ENCODE assay signal across 16 mouse cellular contexts in genomic region chr3:34115806-34116205, GRCm38 (mm10). TPM values are rescaled to one million over a fixed set of nuclear protein-coding genes. Genes with fewer than 3 reads are reported as not detected.
DNase-seq lines count a peak whose midpoint lies in the region; ATAC-seq and TF ChIP-seq lines count a peak whose summit lies in the region.
"Had no signal": no experiment of that assay in that cellular context is flagged by ENCODE, and none has a peak within 500 bp of the region (broad histone marks: within the 10 kb centered on the region; RNA-seq: fewer than 3 reads in every experiment).

No protein-coding gene starts in this region.

- no peak for TF ChIP-seq CTCF in left cerebral cortex, adult 2 months (IDR thresholded peaks at IDR 0.05)

- H3K9ac ChIP-seq in forebrain, embryonic 15.5 days (replicated peaks) = no peak overlapping the region
- H3K9ac ChIP-seq in hindbrain, embryonic 16.5 days (ENCODE audit: low read depth, low read length) = 0 out of 2 replicates have a peak overlapping the region, but pooled peaks have one; percentile 8
- H3K9ac ChIP-seq: embryonic facial prominence, embryonic 13.5 days; heart, embryonic 15.5 days had no signal

- no peak for ATAC-seq in forebrain, embryonic 15.5 days (replicated peaks)
- ATAC-seq in hindbrain, embryonic 16.5 days = 0 out of 2 replicates have a peak, but pooled peaks have one; percentile 58
- ATAC-seq: Patski had no signal

- no peaks in the 10 kb centered on the region for H3K9me3 ChIP-seq in forebrain, embryonic 15.5 days
- no peaks in the 10 kb centered on the region for H3K9me3 ChIP-seq in forebrain, embryonic 10.5 days
- H3K9me3 ChIP-seq in hindbrain, embryonic 16.5 days (ENCODE audit: control insufficient read depth, low read length) = no peaks in the 10 kb centered on the region
- H3K9me3 ChIP-seq: heart, embryonic 15.5 days had no signal

- H3K27me3 ChIP-seq in forebrain, embryonic 15.5 days = no peaks in the 10 kb centered on the region
- no peaks in the 10 kb centered on the region for H3K27me3 ChIP-seq in forebrain, embryonic 10.5 days (ENCODE audit: poor library complexity, severe bottlenecking)
- H3K27me3 ChIP-seq in hindbrain, embryonic 16.5 days (replicated peaks; ENCODE audit: control insufficient read depth, insufficient read depth, low read length) = no peaks in the 10 kb centered on the region
- H3K27me3 ChIP-seq: embryonic facial prominence, embryonic 13.5 days; heart, embryonic 15.5 days had no signal

- intact Hi-C loops in left cerebral cortex, adult 2 months (cut with DNase I) = no loop called here
- intact Hi-C loops in left cerebral cortex, postnatal 4 days (cut with DNase I) = no loop called here

- 16% methylated on average over 6 of the region's 6 CpGs for WGBS in forebrain, embryonic 15.5 days
- 51% methylated on average over 6 of the region's 6 CpGs for WGBS in forebrain, embryonic 10.5 days
- 18% methylated on average over 6 of the region's 6 CpGs for WGBS in hindbrain, embryonic 16.5 days

- H3K4me1 ChIP-seq in forebrain, embryonic 15.5 days = peaks cover 5% of the 10 kb centered on the region; the same call in 1 of the 2 replicates
- peaks cover 9% of the 10 kb centered on the region; the same call in 1 of the 2 replicates for H3K4me1 ChIP-seq in forebrain, embryonic 10.5 days
- H3K4me1 ChIP-seq in hindbrain, embryonic 16.5 days (ENCODE audit: control insufficient read depth, insufficient read depth, low read depth, low read length) = no peaks in the 10 kb centered on the region
- H3K4me1 ChIP-seq: embryonic facial prominence, embryonic 13.5 days; heart, embryonic 15.5 days had no signal

- DNase-seq in forebrain, embryonic 10.5 days (ENCODE audit: extremely low spot score, low spot score) = no peak
- DNase-seq in left cerebral cortex, adult 2 months (ENCODE audit: extremely low spot score in 1 of 2, low spot score in 2 of 2) = no peak
- no peak for DNase-seq in left cerebral cortex, postnatal 4 days
- peak; percentile 43 for DNase-seq in telencephalon, adult 2 months (ENCODE audit: low read depth, low spot score)
- DNase-seq in right cerebral cortex, postnatal 4 days = no peak
- no peak for DNase-seq in adrenal gland, adult 8-10 months
- DNase-seq: cerebellum, adult 9-10 months; lung, adult 18-20 months; spleen, adult 18-20 months; thymus, postnatal 36 days had no signal

- H3K36me3 ChIP-seq in forebrain, embryonic 15.5 days = no peaks in the 10 kb centered on the region
- no peaks in the 10 kb centered on the region for H3K36me3 ChIP-seq in forebrain, embryonic 10.5 days (replicated peaks)
- H3K36me3 ChIP-seq in hindbrain, embryonic 16.5 days (ENCODE audit: control insufficient read depth, insufficient read depth, low read length) = no peaks in the 10 kb centered on the region
- H3K36me3 ChIP-seq: embryonic facial prominence, embryonic 13.5 days; heart, embryonic 15.5 days had no signal

- no peak overlapping the region for H3K4me2 ChIP-seq in forebrain, embryonic 15.5 days (replicated peaks)
- H3K4me2 ChIP-seq in hindbrain, embryonic 16.5 days (ENCODE audit: low read length) = peak overlapping the region; percentile 30; the same call in 1 of the 2 replicates
- H3K4me2 ChIP-seq: embryonic facial prominence, embryonic 13.5 days; heart, embryonic 15.5 days had no signal

- no peak overlapping the region for H3K4me3 ChIP-seq in forebrain, embryonic 15.5 days
- no peak overlapping the region for H3K4me3 ChIP-seq in forebrain, embryonic 10.5 days
- no peak overlapping the region for H3K4me3 ChIP-seq in left cerebral cortex, adult 2 months
- no peak overlapping the region for H3K4me3 ChIP-seq in hindbrain, embryonic 16.5 days (ENCODE audit: low read length)
- H3K4me3 ChIP-seq: embryonic facial prominence, embryonic 13.5 days; heart, embryonic 15.5 days had no signal

- H3K27ac ChIP-seq in forebrain, embryonic 15.5 days (replicated peaks) = 0 out of 2 replicates have a peak overlapping the region, but pooled peaks have one; percentile 11
- H3K27ac ChIP-seq in forebrain, embryonic 10.5 days = no peak overlapping the region
- H3K27ac ChIP-seq in left cerebral cortex, adult 2 months = peak overlapping the region; percentile 16; the same call in 1 of the 2 replicates
- H3K27ac ChIP-seq in hindbrain, embryonic 16.5 days (ENCODE audit: low read depth, low read length) = no peak overlapping the region
- H3K27ac ChIP-seq: embryonic facial prominence, embryonic 13.5 days; heart, embryonic 15.5 days; macrophage had no signal

RNA-seq across cellular contexts. Expression of gene Dnajc19, which starts 34.7 kb away (rescaled TPM):
- 117 and 129 TPM in 2 replicates for polyA plus RNA-seq in forebrain, embryonic 15.5 days (2015; fragmentation: Nextera tagmentation; extraction: Ambion mirVana)
- 195 and 202 TPM in 2 replicates for polyA plus RNA-seq in forebrain, embryonic 10.5 days (2016; fragmentation: Nextera tagmentation; extraction: Ambion mirVana)
- 10 to 100 TPM; 39.9 to 48.8 TPM for total RNA-seq in left cerebral cortex, adult 2 months (2021)
- total RNA-seq in left cerebral cortex, postnatal 4 days (2021) = 10 to 100 TPM; 64.0 to 71.9 TPM
- polyA plus RNA-seq in hindbrain, embryonic 16.5 days (2015; fragmentation: Nextera tagmentation; extraction: Ambion mirVana) = 111 and 127 TPM in 2 replicates
- 10 to 100 TPM; 59.6 to 85.2 (median 71.1) TPM for total RNA-seq in adrenal gland, adult 8-10 months (2022)

Comparison
In these comparisons a context has a peak if more than half of its experiments do, and no peak if none do; other contexts are left out.
1. H3K27ac ChIP-seq: peak in forebrain, embryonic 15.5 days (single experiment) and left cerebral cortex, adult 2 months (single experiment); none in forebrain, embryonic 10.5 days (single experiment) and hindbrain, embryonic 16.5 days (single experiment).